Mouse (Mus musculus): ENCODE measurements around the gene Copz1.

GRCm38 (mm10) chr15:103333738-103334137, 61.2 kb downstream of the Copz1 start:
- TF ChIP-seq EP300 (IDR thresholded peaks at IDR 0.05), result no peak
- TF ChIP-seq CTCF (IDR thresholded peaks at IDR 0.05), result no peak

Measured in lung, postnatal 0 days (tissue).